ENCODE assay signal across 7 mouse cellular contexts in genomic region chr11:34314534-34315379, GRCm38 (mm10). TPM values are rescaled to one million over a fixed set of nuclear protein-coding genes. Genes with fewer than 3 reads are reported as not detected.
DNase-seq lines count a peak whose midpoint lies in the region; ATAC-seq and TF ChIP-seq lines count a peak whose summit lies in the region.

TSS of gene Fam196b (plus strand) at chr11:34314822.

- peak; percentile 68 for ATAC-seq in midbrain, embryonic 16.5 days

- dilution Hi-C loops in CH12.LX (cut with MboI; ENCODE audit: extremely low pct_ligation_motif_present, extremely low pct_unique_long_range_greater_than_20kb, low sequenced_read_pairs), result no loop called here

- H3K9ac ChIP-seq in CH12.LX (ENCODE audit: insufficient read depth, low read depth) (no peak within 1 kb of the TSS), MEL (ENCODE audit: control insufficient read depth, low read depth, low read length, poor library complexity, severe bottlenecking) (no peak within 1 kb of the TSS)
- H3K9ac ChIP-seq in midbrain, embryonic 16.5 days (ENCODE audit: low read depth, low read length), result peak within 1 kb of the TSS; percentile 61

- H3K36me3 ChIP-seq in CH12.LX (replicated peaks in 1 of 2; ENCODE audit: control insufficient read depth in 1 of 2, insufficient read depth in 1 of 2, low read length in 1 of 2), result peaks cover 40 to 89% of the 10 kb centered on the region in 2 experiments
- peaks cover 2 to 9% of the 10 kb centered on the region in 2 experiments for H3K36me3 ChIP-seq in MEL (ENCODE audit: control insufficient read depth in 1 of 2, insufficient read depth in 2 of 2, low read length in 2 of 2)
- no peaks in the 10 kb centered on the region for H3K36me3 ChIP-seq in hindbrain, embryonic 10.5 days
- H3K36me3 ChIP-seq in midbrain, embryonic 16.5 days (ENCODE audit: control insufficient read depth, insufficient read depth, low read length), result no peaks in the 10 kb centered on the region

- H3K27ac ChIP-seq in CH12.LX (ENCODE audit: insufficient read depth, low read depth) (no peak within 1 kb of the TSS), MEL (ENCODE audit: control insufficient read depth, low read depth, low read length) (no peak within 1 kb of the TSS)
- H3K27ac ChIP-seq in hindbrain, embryonic 10.5 days, result peak within 1 kb of the TSS; percentile 79; the same call in 1 of the 2 replicates
- no peak within 1 kb of the TSS for H3K27ac ChIP-seq in left cerebral cortex, adult 2 months
- H3K27ac ChIP-seq in midbrain, embryonic 16.5 days (ENCODE audit: low read length), result peak within 1 kb of the TSS; percentile 76

- in situ Hi-C loops in CH12.LX (cut with MboI; ENCODE audit: low pct_ligation_motif_present, low pct_unique_long_range_greater_than_20kb, low sequenced_read_pairs), result no loop called here

- no peak for TF ChIP-seq EP300 in CH12.LX (IDR thresholded peaks at IDR 0.05; ENCODE audit: low read length)
- no peak for TF ChIP-seq EP300 in MEL (IDR thresholded peaks at IDR 0.05; ENCODE audit: low read depth in 1 of 2, low read length in 2 of 2)

- H3K9me3 ChIP-seq in CH12.LX (replicated peaks; ENCODE audit: low read length) (no peaks in the 10 kb centered on the region), MEL (replicated peaks; ENCODE audit: insufficient read depth, low read length) (no peaks in the 10 kb centered on the region)
- no peaks in the 10 kb centered on the region for H3K9me3 ChIP-seq in hindbrain, embryonic 10.5 days
- no peaks in the 10 kb centered on the region for H3K9me3 ChIP-seq in midbrain, embryonic 16.5 days (replicated peaks; ENCODE audit: control insufficient read depth, low read length, poor library complexity, severe bottlenecking)

- H3K27me3 ChIP-seq in CH12.LX (replicated peaks), result no peaks in the 10 kb centered on the region
- no peaks in the 10 kb centered on the region for H3K27me3 ChIP-seq in MEL (ENCODE audit: control insufficient read depth in 1 of 2, insufficient read depth in 2 of 2, low read length in 2 of 2)
- H3K27me3 ChIP-seq in hindbrain, embryonic 10.5 days (ENCODE audit: insufficient read depth, poor library complexity, severe bottlenecking), result peaks cover 44% of the 10 kb centered on the region
- H3K27me3 ChIP-seq in midbrain, embryonic 16.5 days (ENCODE audit: control insufficient read depth, insufficient read depth, low read depth, low read length), result no peaks in the 10 kb centered on the region

- H3K79me2 ChIP-seq in CH12.LX (replicated peaks; ENCODE audit: control insufficient read depth, extremely low read depth, insufficient read depth, poor library complexity, severe bottlenecking), result no peaks in the 10 kb centered on the region
- no peaks in the 10 kb centered on the region for H3K79me2 ChIP-seq in MEL (ENCODE audit: control insufficient read depth, insufficient read depth, low read length, poor library complexity)

- TF ChIP-seq CTCF in CH12.LX (conservative IDR thresholded peaks at IDR 0.05 in 1 of 2, IDR thresholded peaks at IDR 0.05 in 1 of 2; ENCODE audit: low read depth in 2 of 2, low read length in 2 of 2) (peak; percentile 67 to 69), MEL (IDR thresholded peaks at IDR 0.05 in 2 of 3, conservative IDR thresholded peaks at IDR 0.05 in 1 of 3; ENCODE audit: control insufficient read depth in 1 of 3, insufficient read depth in 1 of 3, low read depth in 2 of 3, low read length in 3 of 3, poor library complexity in 1 of 3, severe bottlenecking in 1 of 3) (peak; percentile 26 to 63 (median 43); a peak in 4 of 6 replicates)
- TF ChIP-seq CTCF in left cerebral cortex, adult 2 months (IDR thresholded peaks at IDR 0.05), result peak; percentile 58

- DNase-seq in CH12.LX (ENCODE audit: extremely low read depth) (peak; percentile 61), MEL (ENCODE audit: low read depth, low spot score) (peak; percentile 67)
- DNase-seq in embryo, embryonic 9.5 days (ENCODE audit: extremely low spot score), result peak; percentile 46
- DNase-seq in hindbrain, embryonic 10.5 days (ENCODE audit: low spot score), result peak; percentile 31
- peak; percentile 22 to 45 for DNase-seq in left cerebral cortex, adult 2 months (ENCODE audit: extremely low spot score in 1 of 2, low spot score in 2 of 2)
- DNase-seq in yolk sac, embryonic 10.5 days (ENCODE audit: low spot score), result no peak

- intact Hi-C loops in left cerebral cortex, adult 2 months (cut with DNase I), result loop anchor here (5.0 kb wide), 3 partner anchors 77 to 393 kb away; no protein-coding TSS in a partner anchor

- 3% methylated on average over 13 of the region's 13 CpGs for WGBS in hindbrain, embryonic 10.5 days
- WGBS in midbrain, embryonic 16.5 days, result 2% methylated on average over 13 of the region's 13 CpGs

- peaks cover 0 to 9% of the 10 kb centered on the region in 2 experiments; a peak in 2 of 4 replicates for H3K4me1 ChIP-seq in CH12.LX (ENCODE audit: control insufficient read depth in 1 of 2, insufficient read depth in 2 of 2)
- peaks cover 4 to 7% of the 10 kb centered on the region in 2 experiments; a peak in 3 of 4 replicates for H3K4me1 ChIP-seq in MEL (ENCODE audit: control insufficient read depth in 1 of 2, insufficient read depth in 2 of 2, low read length in 2 of 2)
- H3K4me1 ChIP-seq in hindbrain, embryonic 10.5 days (replicated peaks), result peaks cover 30% of the 10 kb centered on the region
- H3K4me1 ChIP-seq in midbrain, embryonic 16.5 days (ENCODE audit: control insufficient read depth, insufficient read depth, low read length), result peaks cover 27% of the 10 kb centered on the region

- H3K4me2 ChIP-seq in CH12.LX (ENCODE audit: insufficient read depth, low read depth, poor library complexity, severe bottlenecking), result no peak within 1 kb of the TSS
- H3K4me2 ChIP-seq in midbrain, embryonic 16.5 days (ENCODE audit: low read length), result peak within 1 kb of the TSS; percentile 66

- peak; percentile 46 for TF ChIP-seq RAD21 in CH12.LX (IDR thresholded peaks at IDR 0.05; ENCODE audit: low read depth, low read length)
- peak; percentile 44 for TF ChIP-seq RAD21 in MEL (IDR thresholded peaks at IDR 0.05; ENCODE audit: low read depth, low read length)

- H3K4me3 ChIP-seq in CH12.LX (replicated peaks in 1 of 3; ENCODE audit: low read depth in 2 of 3, low read length in 2 of 3, poor library complexity in 1 of 3) (no peak within 1 kb of the TSS), MEL (ENCODE audit: control insufficient read depth in 1 of 2, insufficient read depth in 1 of 2, low read depth in 2 of 2, low read length in 2 of 2) (no peak within 1 kb of the TSS)
- peak within 1 kb of the TSS; percentile 49 for H3K4me3 ChIP-seq in hindbrain, embryonic 10.5 days
- peak within 1 kb of the TSS; percentile 34 for H3K4me3 ChIP-seq in left cerebral cortex, adult 2 months
- peak within 1 kb of the TSS; percentile 46 for H3K4me3 ChIP-seq in midbrain, embryonic 16.5 days (ENCODE audit: low read depth, low read length)

- TF ChIP-seq POLR2A in CH12.LX (IDR thresholded peaks at IDR 0.05; ENCODE audit: low read depth, low read length) (no peak), MEL (IDR thresholded peaks at IDR 0.05; ENCODE audit: control insufficient read depth in 1 of 2, insufficient read depth in 1 of 2, low read depth in 1 of 2, low read length in 2 of 2, poor library complexity in 1 of 2) (no peak)

TF ChIP-seq in CH12.LX, 34 proteins besides CTCF, POLR2A, EP300 and RAD21:
- TF ChIP-seq MYC (IDR thresholded peaks at IDR 0.05; ENCODE audit: low read depth, low read length), result peak; percentile 43; the same call in 1 of the 2 replicates
- TF ChIP-seq ZMIZ1 (IDR thresholded peaks at IDR 0.05; ENCODE audit: low read depth, low read length), result no peak
- peak; percentile 66 for TF ChIP-seq SMC3 (IDR thresholded peaks at IDR 0.05; ENCODE audit: low read depth, low read length)
- TF ChIP-seq UBTF (IDR thresholded peaks at IDR 0.05; ENCODE audit: low read depth, low read length), result no peak
- no peak for TF ChIP-seq MXI1 (IDR thresholded peaks at IDR 0.05; ENCODE audit: low read depth, low read length)

TF ChIP-seq in MEL, 35 proteins besides CTCF, POLR2A, EP300 and RAD21:
- TF ChIP-seq SMC3 (IDR thresholded peaks at IDR 0.05; ENCODE audit: low read depth, low read length) (peak; percentile 67), HCFC1 (IDR thresholded peaks at IDR 0.05; ENCODE audit: low read depth, low read length) (no peak), ZC3H11A (IDR thresholded peaks at IDR 0.05; ENCODE audit: low read depth, low read length) (peak; percentile 21; the same call in 1 of the 2 replicates)

RNA-seq across cellular contexts. Expression of gene Fam196b, which starts in this region (rescaled TPM):
- total RNA-seq in CH12.LX (2012; rRNA removed), result 0.38 and 0.42 TPM in 2 replicates
- not detected in 2 replicates for total RNA-seq in CH12.LX (2014; rRNA removed)
- polyA plus RNA-seq in CH12.LX (2012; ENCODE audit: insufficient read length, low read depth), result 0.13 and 0.14 TPM in 2 replicates
- total RNA-seq in MEL (2012; rRNA removed), result 0.20 and 0.23 TPM in 2 replicates
- under 1 TPM in 1 of 2 experiments, not detected in 1; 0.10 TPM for polyA plus RNA-seq in MEL (2012; ENCODE audit: insufficient read depth in 1 of 2, insufficient read length in 2 of 2, low read depth in 1 of 2, low replicate concordance in 2 of 2, missing spikeins in 1 of 2)
- polyA plus RNA-seq in hindbrain, embryonic 10.5 days (2016; fragmentation: Nextera tagmentation; extraction: Ambion mirVana), result 1.3 and 1.6 TPM in 2 replicates
- 1 to 10 TPM; 1.2 to 1.7 TPM for total RNA-seq in left cerebral cortex, adult 2 months (2021)
- 6.2 and 6.6 TPM in 2 replicates for polyA plus RNA-seq in midbrain, embryonic 16.5 days (2015; fragmentation: Nextera tagmentation; extraction: Ambion mirVana)

Comparison
In these comparisons a context has a peak if more than half of its experiments do, and no peak if none do; other contexts are left out.
1. Peak in DNase-seq in CH12.LX; RNA of the gene not detected or under 1 TPM.
2. Peak in DNase-seq in MEL; RNA of the gene not detected or under 1 TPM.
3. H3K27ac ChIP-seq: peak in hindbrain, embryonic 10.5 days (single experiment) and midbrain, embryonic 16.5 days (single experiment); none in CH12.LX (single experiment), MEL (single experiment) and left cerebral cortex, adult 2 months (single experiment).
4. H3K4me3 ChIP-seq: peak in hindbrain, embryonic 10.5 days (single experiment), left cerebral cortex, adult 2 months (single experiment) and midbrain, embryonic 16.5 days (single experiment); none in CH12.LX (0 of 3) and MEL (0 of 2).
5. Of the 35 proteins assayed by ChIP-seq in both MEL and CH12.LX: peak only in MEL: ZC3H11A; only in CH12.LX: MYC; in both: CTCF, RAD21 and SMC3; in neither: 30.
6. Peak in every context shown above with its lines, with median percentiles within 50 percentile points of each other: CTCF ChIP-seq.